Mouse (Mus musculus): ENCODE data around the gene Nfxl1. TPM values are rescaled to one million over a fixed set of nuclear protein-coding genes. Genes with fewer than 3 reads are reported as not detected.

Nfxl1 gene
- polyA plus RNA-seq, 1 experiment from 2014 or later, result 11.2 TPM

DNA sequence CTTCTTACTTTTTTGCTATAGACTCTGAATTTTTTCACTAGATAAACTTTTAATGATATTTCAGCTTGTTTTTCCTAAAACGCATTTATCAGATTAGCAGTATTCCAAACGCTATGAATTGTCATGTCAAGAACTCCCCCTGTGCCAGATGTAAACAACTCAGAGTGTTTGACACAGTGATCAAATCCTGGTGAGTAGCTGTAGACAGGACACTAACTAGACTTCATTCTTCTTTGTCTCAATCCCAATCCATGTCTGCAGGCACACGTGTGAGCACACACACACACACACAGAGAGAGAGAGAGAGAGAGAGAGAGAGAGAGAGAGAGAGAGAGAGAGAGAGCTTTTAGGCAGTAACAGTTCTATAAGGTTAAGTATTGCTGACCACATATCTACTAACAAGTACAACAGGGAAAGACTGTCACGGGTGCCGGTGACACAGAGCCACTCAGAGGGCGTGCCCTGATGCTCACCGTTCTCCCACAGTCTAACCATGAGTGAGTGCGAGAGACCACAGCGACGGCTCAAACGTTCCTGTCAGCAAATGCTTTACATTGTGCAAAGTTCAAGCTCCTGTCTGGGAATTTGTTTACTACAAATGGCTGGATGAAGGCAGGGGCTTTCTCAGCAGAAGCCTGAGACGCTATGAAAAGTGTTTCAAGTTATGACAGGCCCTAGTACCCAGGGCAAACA, 87.0 kb downstream of the Nfxl1 start:
- no peak overlapping the region for H3K4me3 ChIP-seq (ENCODE audit: low read depth, low read length)
- no peaks in the 10 kb centered on the region for H3K4me1 ChIP-seq (ENCODE audit: control insufficient read depth, insufficient read depth, low read length)
- H3K4me2 ChIP-seq (ENCODE audit: low read length), result no peak overlapping the region
- 78% methylated on average over 12 of the region's 12 CpGs for WGBS
- H3K36me3 ChIP-seq (ENCODE audit: control insufficient read depth, insufficient read depth, low read length), result no peaks in the 10 kb centered on the region
- ATAC-seq, result no peak
- no peak overlapping the region for H3K9ac ChIP-seq (ENCODE audit: low read depth, low read length)
- H3K27me3 ChIP-seq (ENCODE audit: control insufficient read depth, insufficient read depth, low read depth, low read length), result no peaks in the 10 kb centered on the region
- H3K27ac ChIP-seq (ENCODE audit: low read length), result no peak overlapping the region
- no peaks in the 10 kb centered on the region for H3K9me3 ChIP-seq (replicated peaks; ENCODE audit: control insufficient read depth, low read length, poor library complexity, severe bottlenecking)

DNA sequence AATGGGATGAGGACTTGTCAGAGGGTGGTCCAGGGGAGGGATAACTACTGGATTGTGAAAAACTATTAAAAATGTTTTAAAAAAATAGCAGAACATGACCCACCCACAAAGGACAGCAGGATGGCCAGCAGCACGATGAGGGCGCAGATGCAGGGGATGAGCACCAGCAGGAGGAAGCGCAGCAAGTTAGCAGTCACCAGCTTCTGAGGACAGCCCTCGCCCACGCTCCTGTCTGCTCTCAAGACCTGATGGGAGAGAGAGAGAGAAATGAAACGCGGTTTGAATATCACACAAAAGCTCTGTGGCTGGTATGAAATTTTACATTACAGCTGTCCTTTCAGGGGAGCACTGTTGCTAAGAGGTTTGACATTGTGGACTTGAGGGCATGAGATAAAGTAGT, 87.7 kb downstream of the Nfxl1 start:
- no peaks in the 10 kb centered on the region for H3K36me3 ChIP-seq (ENCODE audit: control insufficient read depth, insufficient read depth, low read length)
- H3K27ac ChIP-seq (ENCODE audit: low read length), result no peak overlapping the region
- WGBS, result 75% methylated on average over 7 of the region's 7 CpGs
- no peaks in the 10 kb centered on the region for H3K9me3 ChIP-seq (replicated peaks; ENCODE audit: control insufficient read depth, low read length, poor library complexity, severe bottlenecking)
- no peak overlapping the region for H3K9ac ChIP-seq (ENCODE audit: low read depth, low read length)
- no peaks in the 10 kb centered on the region for H3K27me3 ChIP-seq (ENCODE audit: control insufficient read depth, insufficient read depth, low read depth, low read length)
- ATAC-seq, result no peak
- no peak overlapping the region for H3K4me2 ChIP-seq (ENCODE audit: low read length)
- no peak overlapping the region for H3K4me3 ChIP-seq (ENCODE audit: low read depth, low read length)
- H3K4me1 ChIP-seq (ENCODE audit: control insufficient read depth, insufficient read depth, low read length), result no peaks in the 10 kb centered on the region

DNA sequence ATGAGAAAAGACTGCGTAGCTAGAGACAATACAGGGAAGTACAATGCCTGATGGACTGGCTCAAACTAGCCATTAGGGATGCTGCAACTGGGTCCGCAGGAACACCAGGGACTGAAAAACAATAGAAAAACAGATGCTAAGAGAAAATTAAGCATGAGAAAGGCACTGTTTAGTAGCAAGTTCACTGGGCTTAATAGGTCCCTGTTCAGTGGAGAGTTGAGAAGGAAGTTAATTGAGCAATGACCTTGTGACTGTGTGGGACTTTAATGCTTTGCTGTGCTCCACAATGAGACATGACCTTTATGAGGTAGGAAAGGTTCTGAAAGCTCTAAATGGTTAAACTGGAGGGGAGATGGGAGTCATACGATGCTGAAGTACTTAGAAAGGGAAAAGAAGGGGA, 94.6 kb downstream of the Nfxl1 start:
- Histone ChIP-seq H3K4me3 (ENCODE audit: low read depth, low read length) (no peak overlapping the region), H3K4me2 (ENCODE audit: low read length) (no peak overlapping the region), H3K9ac (ENCODE audit: low read depth, low read length) (no peak overlapping the region), H3K27ac (ENCODE audit: low read length) (no peak overlapping the region), H3K4me1 (ENCODE audit: control insufficient read depth, insufficient read depth, low read length) (no peaks in the 10 kb centered on the region), H3K36me3 (ENCODE audit: control insufficient read depth, insufficient read depth, low read length) (no peaks in the 10 kb centered on the region), H3K9me3 (replicated peaks; ENCODE audit: control insufficient read depth, low read length, poor library complexity, severe bottlenecking) (no peaks in the 10 kb centered on the region), H3K27me3 (ENCODE audit: control insufficient read depth, insufficient read depth, low read depth, low read length) (no peaks in the 10 kb centered on the region)
- ATAC-seq, result no peak
- 68% methylated on average over 3 of the region's 3 CpGs for WGBS

Other genes starting within 250 kb of the Nfxl1 start
- gene Corin, start 55.2 kb downstream of the Nfxl1 start, polyA plus RNA-seq (2015; fragmentation: Nextera tagmentation; extraction: Ambion mirVana), result 0.93 and 1.2 TPM in 2 replicates
- gene Zar1, start 21.6 kb upstream of the Nfxl1 start, polyA plus RNA-seq (2015; fragmentation: Nextera tagmentation; extraction: Ambion mirVana), result 3.0 and 4.9 TPM in 2 replicates
- gene Gm5868, start 27.9 kb upstream of the Nfxl1 start, polyA plus RNA-seq (2015; fragmentation: Nextera tagmentation; extraction: Ambion mirVana), result 5.2 and 10.3 TPM in 2 replicates
- gene Cnga1, start 84.6 kb upstream of the Nfxl1 start, polyA plus RNA-seq (2015; fragmentation: Nextera tagmentation; extraction: Ambion mirVana), result not detected in 2 replicates
- 0.54 and 0.70 TPM in 2 replicates for gene Nipal1, start 88.1 kb upstream of the Nfxl1 start, polyA plus RNA-seq (2015; fragmentation: Nextera tagmentation; extraction: Ambion mirVana)
- gene Txk, start 193.1 kb upstream of the Nfxl1 start, polyA plus RNA-seq (2015; fragmentation: Nextera tagmentation; extraction: Ambion mirVana), result 0.19 TPM in 1 of 2 replicates, not detected in the other

Data from midbrain, embryonic 16.5 days (tissue).